Comparison of ENCODE assay signal across 26 mouse cellular contexts in the genomic region with DNA sequence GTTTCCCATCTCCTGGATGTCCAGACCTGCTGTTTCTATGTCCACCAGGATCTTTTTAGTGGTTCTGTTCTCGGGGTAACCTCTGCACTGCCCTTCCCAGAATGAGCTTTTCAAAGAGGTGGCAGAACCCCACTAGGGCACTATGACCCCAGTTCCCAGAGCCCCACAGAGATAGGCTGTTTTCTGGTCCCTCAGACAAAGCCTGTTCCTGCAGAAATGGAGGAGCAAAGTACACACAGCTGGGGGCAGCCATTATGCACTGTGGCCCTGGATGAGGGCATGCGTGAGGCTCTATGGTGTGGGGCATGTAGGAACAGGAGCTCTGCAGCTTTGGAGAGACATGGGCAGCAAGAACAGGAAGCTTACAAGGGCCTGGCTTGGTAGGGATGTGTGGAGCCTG. TPM values are rescaled to one million over a fixed set of nuclear protein-coding genes. Genes with fewer than 3 reads are reported as not detected.
DNase-seq lines count a peak whose midpoint lies in the region; TF ChIP-seq lines count a peak whose summit lies in the region.
"Had no signal": no experiment of that assay in that cellular context is flagged by ENCODE, and none has a peak within 500 bp of the region (broad histone marks: within the 10 kb centered on the region; RNA-seq: fewer than 3 reads in every experiment).

No protein-coding gene starts in this region.

- H3K27me3 ChIP-seq in kidney, adult 2 months (replicated peaks; ENCODE audit: control insufficient read depth, insufficient read depth, low read length): no peaks in the 10 kb centered on the region
- H3K27me3 ChIP-seq: embryonic facial prominence, embryonic 13.5 days; forebrain, embryonic 12.5 days; forebrain, embryonic 15.5 days; heart, embryonic 13.5 days had no signal

- H3K4me3 ChIP-seq in kidney, adult 2 months (ENCODE audit: insufficient read depth, low read depth, low read length): no peak overlapping the region
- no peak overlapping the region for H3K4me3 ChIP-seq in layer of hippocampus, adult 2 months
- H3K4me3 ChIP-seq: embryonic facial prominence, embryonic 10.5 days; embryonic facial prominence, embryonic 13.5 days; erythroblast, embryonic 14.5 days; forebrain, embryonic 12.5 days; forebrain, embryonic 15.5 days; heart, adult 2 months; heart, embryonic 10.5 days; heart, embryonic 13.5 days had no signal

- DNase-seq in kidney, adult 2 months: peak; percentile 82
- no peak for DNase-seq in kidney, postnatal 4 days
- no peak for DNase-seq in layer of hippocampus, adult 2 months (ENCODE audit: low spot score in 2 of 2)
- DNase-seq in layer of hippocampus, postnatal 14 days (ENCODE audit: low spot score in 2 of 2): no peak
- DNase-seq in kidney, postnatal 36 days: peak; percentile 44 to 68
- no peak for DNase-seq in gastrocnemius, postnatal 4 days (ENCODE audit: low spot score in 2 of 2)
- DNase-seq: adrenal gland, adult 8-10 months; adrenal gland, postnatal 25 days; cerebellum, adult 11-12 months; cerebellum, adult 8-10 months; cerebellum, postnatal 10 days; cerebellum, postnatal 36 days; embryo, embryonic 11 days; gastrocnemius, postnatal 25 days; heart, adult 2 months; heart, postnatal 14 days; heart, postnatal 4 days had no signal

- no peak for TF ChIP-seq POLR2A in kidney, adult 2 months (IDR thresholded peaks at IDR 0.05; ENCODE audit: low read depth, low read length)

- peak overlapping the region; percentile 17 for H3K27ac ChIP-seq in kidney, adult 2 months (ENCODE audit: insufficient read depth, low read depth, low read length)
- H3K27ac ChIP-seq in layer of hippocampus, adult 2 months: peak overlapping the region; percentile 51; the same call in 1 of the 2 replicates
- H3K27ac ChIP-seq: embryonic facial prominence, embryonic 10.5 days; embryonic facial prominence, embryonic 13.5 days; forebrain, embryonic 12.5 days; forebrain, embryonic 15.5 days; heart, adult 2 months; heart, embryonic 10.5 days; heart, embryonic 13.5 days; hindbrain, embryonic 14.5 days had no signal

- peaks cover 1% of the 10 kb centered on the region; the same call in 1 of the 2 replicates for H3K36me3 ChIP-seq in kidney, adult 2 months (ENCODE audit: control insufficient read depth, insufficient read depth, low read length)

- peaks cover 10% of the 10 kb centered on the region for H3K4me1 ChIP-seq in kidney, adult 2 months (ENCODE audit: control insufficient read depth, insufficient read depth, low read length)
- H3K4me1 ChIP-seq: embryonic facial prominence, embryonic 10.5 days; embryonic facial prominence, embryonic 13.5 days; forebrain, embryonic 12.5 days; forebrain, embryonic 15.5 days; heart, embryonic 10.5 days; heart, embryonic 13.5 days had no signal

- 62% methylated on average over 2 of the region's 2 CpGs for WGBS in kidney, adult 2 months

- no peak for TF ChIP-seq CTCF in kidney, adult 2 months (conservative IDR thresholded peaks at IDR 0.05; ENCODE audit: insufficient read depth, insufficient read length, low read depth, low read length)
- TF ChIP-seq CTCF in layer of hippocampus, adult 2 months (conservative IDR thresholded peaks at IDR 0.05): no peak

RNA-seq across cellular contexts. Expression of gene Mmp17, which starts 32.0 kb away (rescaled TPM):
- 1.6 and 2.5 TPM in 2 replicates for polyA plus RNA-seq in kidney, adult 2 months (2012; rRNA removed)
- 100 to 1,000 TPM; 126 to 133 TPM for total RNA-seq in layer of hippocampus, adult 2 months (2021)
- 10 to 100 TPM; 80.3 to 85.9 TPM for total RNA-seq in layer of hippocampus, postnatal 14 days (2021)
- total RNA-seq in gastrocnemius, postnatal 4 days (2021): 1 to 10 TPM; 1.8 to 2.2 TPM
- total RNA-seq: granulocyte monocyte progenitor cell, adult 5-6 weeks had no signal

RNA-seq across cellular contexts. Expression of gene Sfswap, which starts 51.0 kb away (rescaled TPM):
- polyA plus RNA-seq in kidney, adult 2 months (2012; rRNA removed): 43.8 and 55.6 TPM in 2 replicates
- total RNA-seq in layer of hippocampus, adult 2 months (2021): 100 to 1,000 TPM; 129 to 147 TPM
- 100 to 1,000 TPM; 118 to 125 TPM for total RNA-seq in layer of hippocampus, postnatal 14 days (2021)
- 10 to 100 TPM; 60.5 to 74.0 TPM for total RNA-seq in gastrocnemius, postnatal 4 days (2021)

Comparison
In these comparisons a context has a peak if more than half of its experiments do, and no peak if none do; other contexts are left out.
1. DNase-seq: peak in kidney, adult 2 months (single experiment) and kidney, postnatal 36 days (2 of 2); none in kidney, postnatal 4 days (0 of 2), layer of hippocampus, adult 2 months (0 of 2), layer of hippocampus, postnatal 14 days (0 of 2) and gastrocnemius, postnatal 4 days (0 of 2).
2. RNA of gene Mmp17, which starts 32.0 kb away (total RNA-seq): 126 to 133 TPM in layer of hippocampus, adult 2 months and 80.3 to 85.9 TPM in layer of hippocampus, postnatal 14 days; 1.8 to 2.2 TPM in gastrocnemius, postnatal 4 days; every median in the first group is over 10 times any median in the second.